Mouse (Mus musculus): ENCODE results near the gene Uox. TPM values are rescaled to one million over a fixed set of nuclear protein-coding genes. Genes with fewer than 3 reads are reported as not detected.

The Uox gene
- polyA plus RNA-seq, 1 experiment from 2014 or later: not detected

DNA sequence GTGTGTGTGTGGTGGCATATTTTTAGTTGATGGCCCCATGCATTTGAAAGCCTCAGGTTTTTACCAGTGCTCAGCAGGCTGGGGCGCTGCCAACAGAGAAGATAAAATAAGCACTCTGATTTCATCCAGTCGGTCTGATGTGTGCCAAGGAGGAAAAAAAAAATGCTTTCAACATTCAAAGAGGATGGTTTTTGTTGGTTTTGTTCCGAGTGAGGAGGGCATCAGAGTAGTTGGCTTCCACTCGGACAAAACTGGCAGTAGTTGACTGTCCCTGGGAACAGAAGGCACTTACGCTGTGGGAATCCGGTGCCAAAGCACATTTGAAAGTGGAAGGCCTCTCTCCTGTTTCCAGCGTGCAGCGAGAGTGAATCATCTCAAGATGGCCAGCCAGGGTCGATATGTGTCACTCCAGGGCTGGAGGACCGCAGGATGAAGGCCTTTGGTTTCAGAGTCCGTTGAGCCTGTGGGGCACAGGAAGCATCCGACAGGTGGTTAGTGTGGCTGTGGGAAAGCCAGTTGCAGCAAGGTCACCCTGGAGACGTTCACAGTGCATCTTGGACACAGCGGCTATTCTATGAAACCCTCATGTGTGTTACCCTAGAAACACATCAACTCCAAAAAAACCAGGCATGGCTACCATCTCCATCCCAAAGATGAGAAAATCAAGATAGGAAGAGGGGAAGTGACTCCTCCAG lies 50.5 kb downstream of the Uox start:
- no peaks in the 10 kb centered on the region; the same call in 1 of the 2 replicates for H3K4me1 ChIP-seq (ENCODE audit: control insufficient read depth, insufficient read depth, low read length)
- H3K4me3 ChIP-seq (ENCODE audit: low read depth, low read length): no peak overlapping the region
- no peak overlapping the region for H3K4me2 ChIP-seq
- no peaks in the 10 kb centered on the region for H3K9me3 ChIP-seq (replicated peaks; ENCODE audit: control insufficient read depth, low read length)
- no peaks in the 10 kb centered on the region for H3K27me3 ChIP-seq (ENCODE audit: control insufficient read depth, insufficient read depth, low read length)
- H3K36me3 ChIP-seq (ENCODE audit: control insufficient read depth, insufficient read depth, low read length): no peaks in the 10 kb centered on the region
- H3K9ac ChIP-seq (ENCODE audit: low read depth, low read length): no peak overlapping the region
- 79% methylated on average over 14 of the region's 14 CpGs for WGBS (ENCODE audit: insufficient replicate concordance)
- no peak for ATAC-seq (replicated peaks; ENCODE audit: insufficient number of reproducible peaks, low FRiP score, low TSS enrichment)
- no peak overlapping the region for H3K27ac ChIP-seq (ENCODE audit: low read depth, low read length)

- no peak overlapping the region for H3K4me2 ChIP-seq
- no peaks in the 10 kb centered on the region for H3K27me3 ChIP-seq (ENCODE audit: control insufficient read depth, insufficient read depth, low read length)
- ATAC-seq (replicated peaks; ENCODE audit: insufficient number of reproducible peaks, low FRiP score, low TSS enrichment): no peak
- H3K4me3 ChIP-seq (ENCODE audit: low read depth, low read length): no peak overlapping the region
- no peak overlapping the region for H3K27ac ChIP-seq (ENCODE audit: low read depth, low read length)
- H3K9me3 ChIP-seq (replicated peaks; ENCODE audit: control insufficient read depth, low read length): no peaks in the 10 kb centered on the region
- 87% methylated on average over 11 of the region's 11 CpGs for WGBS (ENCODE audit: insufficient replicate concordance)
- no peaks in the 10 kb centered on the region for H3K36me3 ChIP-seq (ENCODE audit: control insufficient read depth, insufficient read depth, low read length)
- H3K9ac ChIP-seq (ENCODE audit: low read depth, low read length): no peak overlapping the region
- no peaks in the 10 kb centered on the region; the same call in 1 of the 2 replicates for H3K4me1 ChIP-seq (ENCODE audit: control insufficient read depth, insufficient read depth, low read length)
Observed at GRCm38 (mm10) chr3:146621966-146622365, 51.7 kb downstream of the Uox start.

- Histone ChIP-seq H3K36me3 (ENCODE audit: control insufficient read depth, insufficient read depth, low read length) (no peaks in the 10 kb centered on the region), H3K4me1 (ENCODE audit: control insufficient read depth, insufficient read depth, low read length) (no peaks in the 10 kb centered on the region), H3K9me3 (replicated peaks; ENCODE audit: control insufficient read depth, low read length) (no peaks in the 10 kb centered on the region), H3K4me3 (ENCODE audit: low read depth, low read length) (no peak overlapping the region), H3K9ac (ENCODE audit: low read depth, low read length) (no peak overlapping the region), H3K4me2 (no peak overlapping the region), H3K27me3 (ENCODE audit: control insufficient read depth, insufficient read depth, low read length) (no peaks in the 10 kb centered on the region), H3K27ac (ENCODE audit: low read depth, low read length) (no peak overlapping the region)
- 71% methylated on average over 4 of the region's 4 CpGs for WGBS (ENCODE audit: insufficient replicate concordance)
- ATAC-seq (replicated peaks; ENCODE audit: insufficient number of reproducible peaks, low FRiP score, low TSS enrichment): no peak
Observed at GRCm38 (mm10) chr3:146625766-146626165, 55.5 kb downstream of the Uox start.

- H3K36me3 ChIP-seq (ENCODE audit: control insufficient read depth, insufficient read depth, low read length): no peaks in the 10 kb centered on the region
- no peaks in the 10 kb centered on the region for H3K4me1 ChIP-seq (ENCODE audit: control insufficient read depth, insufficient read depth, low read length)
- no peak overlapping the region for H3K27ac ChIP-seq (ENCODE audit: low read depth, low read length)
- no peaks in the 10 kb centered on the region for H3K27me3 ChIP-seq (ENCODE audit: control insufficient read depth, insufficient read depth, low read length)
- ATAC-seq (replicated peaks; ENCODE audit: insufficient number of reproducible peaks, low FRiP score, low TSS enrichment): no peak
- H3K9me3 ChIP-seq (replicated peaks; ENCODE audit: control insufficient read depth, low read length): no peaks in the 10 kb centered on the region
- no peak overlapping the region for H3K4me3 ChIP-seq (ENCODE audit: low read depth, low read length)
- WGBS (ENCODE audit: insufficient replicate concordance): 60% methylated on average over 8 of the region's 8 CpGs
- no peak overlapping the region for H3K9ac ChIP-seq (ENCODE audit: low read depth, low read length)
- no peak overlapping the region for H3K4me2 ChIP-seq
Observed at GRCm38 (mm10) chr3:146628227-146628982, 58.2 kb downstream of the Uox start.

DNA sequence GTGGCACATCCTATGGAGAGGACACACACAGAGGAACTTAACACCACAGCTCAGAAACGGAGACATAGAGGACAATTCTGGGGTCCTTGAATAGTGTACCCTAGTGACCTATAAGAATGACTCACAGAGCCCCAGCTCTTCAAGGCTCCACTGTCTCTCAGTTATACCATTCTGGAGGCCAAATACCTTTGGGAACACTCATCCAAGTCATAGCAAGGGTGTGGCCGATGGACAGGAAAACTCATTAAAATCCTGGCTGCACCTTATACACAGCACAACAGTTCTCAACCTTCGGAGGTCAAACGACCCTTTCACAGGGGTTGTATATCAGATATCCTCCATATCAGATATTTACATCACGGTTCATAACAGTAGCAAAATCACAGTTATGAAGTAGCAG lies 62.3 kb downstream of the Uox start:
- no peak overlapping the region for H3K27ac ChIP-seq (ENCODE audit: low read depth, low read length)
- WGBS (ENCODE audit: insufficient replicate concordance): 82% methylated on average over 5 of the region's 5 CpGs
- H3K9me3 ChIP-seq (replicated peaks; ENCODE audit: control insufficient read depth, low read length): no peaks in the 10 kb centered on the region
- no peaks in the 10 kb centered on the region for H3K36me3 ChIP-seq (ENCODE audit: control insufficient read depth, insufficient read depth, low read length)
- H3K27me3 ChIP-seq (ENCODE audit: control insufficient read depth, insufficient read depth, low read length): no peaks in the 10 kb centered on the region
- no peak overlapping the region for H3K9ac ChIP-seq (ENCODE audit: low read depth, low read length)
- H3K4me1 ChIP-seq (ENCODE audit: control insufficient read depth, insufficient read depth, low read length): no peaks in the 10 kb centered on the region
- H3K4me3 ChIP-seq (ENCODE audit: low read depth, low read length): no peak overlapping the region
- ATAC-seq (replicated peaks; ENCODE audit: insufficient number of reproducible peaks, low FRiP score, low TSS enrichment): no peak
- no peak overlapping the region for H3K4me2 ChIP-seq

- Histone ChIP-seq H3K4me2 (no peak overlapping the region), H3K9ac (ENCODE audit: low read depth, low read length) (no peak overlapping the region), H3K4me1 (ENCODE audit: control insufficient read depth, insufficient read depth, low read length) (peaks cover 8% of the 10 kb centered on the region; the same call in 1 of the 2 replicates), H3K4me3 (ENCODE audit: low read depth, low read length) (no peak overlapping the region), H3K27me3 (ENCODE audit: control insufficient read depth, insufficient read depth, low read length) (no peaks in the 10 kb centered on the region), H3K36me3 (ENCODE audit: control insufficient read depth, insufficient read depth, low read length) (no peaks in the 10 kb centered on the region), H3K9me3 (replicated peaks; ENCODE audit: control insufficient read depth, low read length) (no peaks in the 10 kb centered on the region), H3K27ac (ENCODE audit: low read depth, low read length) (no peak overlapping the region)
- 57% methylated on average over 4 of the region's 4 CpGs for WGBS (ENCODE audit: insufficient replicate concordance)
- no peak for ATAC-seq (replicated peaks; ENCODE audit: insufficient number of reproducible peaks, low FRiP score, low TSS enrichment)
Observed at GRCm38 (mm10) chr3:146641818-146642427, 71.7 kb downstream of the Uox start.

GRCm38 (mm10) chr3:146649311-146649894 lies 79.2 kb downstream of the Uox start:
- 75% methylated on average over 10 of the region's 10 CpGs for WGBS (ENCODE audit: insufficient replicate concordance)

DNA sequence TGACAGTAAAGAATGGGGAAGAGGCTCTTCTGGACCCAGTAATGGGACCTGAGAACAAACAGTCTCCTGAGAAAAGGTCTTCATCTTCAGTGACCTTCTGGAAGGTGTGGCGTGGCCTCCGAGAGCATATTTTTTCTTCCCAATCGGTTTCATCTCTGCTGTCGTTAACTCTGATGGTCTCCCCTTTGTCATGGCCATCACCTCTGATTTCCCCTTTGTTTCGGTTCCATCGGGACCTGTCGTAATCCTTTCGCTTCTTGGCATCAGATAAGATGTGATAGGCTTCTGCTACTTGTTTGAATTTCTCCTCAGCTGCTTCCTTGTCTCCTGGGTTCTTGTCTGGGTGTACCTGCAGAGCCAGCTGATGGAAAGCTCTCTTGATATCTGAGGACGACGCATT lies 80.5 kb downstream of the Uox start:
- no peaks in the 10 kb centered on the region for H3K36me3 ChIP-seq (ENCODE audit: control insufficient read depth, insufficient read depth, low read length)
- no peak overlapping the region for H3K9ac ChIP-seq (ENCODE audit: low read depth, low read length)
- H3K4me1 ChIP-seq (ENCODE audit: control insufficient read depth, insufficient read depth, low read length): peaks cover 13% of the 10 kb centered on the region
- no peak overlapping the region for H3K4me2 ChIP-seq
- H3K27me3 ChIP-seq (ENCODE audit: control insufficient read depth, insufficient read depth, low read length): no peaks in the 10 kb centered on the region
- no peak overlapping the region for H3K27ac ChIP-seq (ENCODE audit: low read depth, low read length)
- no peaks in the 10 kb centered on the region for H3K9me3 ChIP-seq (replicated peaks; ENCODE audit: control insufficient read depth, low read length)
- H3K4me3 ChIP-seq (ENCODE audit: low read depth, low read length): no peak overlapping the region
- no peak for ATAC-seq (replicated peaks; ENCODE audit: insufficient number of reproducible peaks, low FRiP score, low TSS enrichment)
- 82% methylated on average over 10 of the region's 10 CpGs for WGBS (ENCODE audit: insufficient replicate concordance)

More at GRCm38 (mm10) chr3:146649311-146649894, 79.2 kb downstream of the Uox start:
- Histone ChIP-seq H3K9me3 (replicated peaks; ENCODE audit: control insufficient read depth, low read length) (no peaks in the 10 kb centered on the region), H3K4me1 (ENCODE audit: control insufficient read depth, insufficient read depth, low read length) (peaks cover 11% of the 10 kb centered on the region), H3K36me3 (ENCODE audit: control insufficient read depth, insufficient read depth, low read length) (no peaks in the 10 kb centered on the region), H3K4me2 (no peak overlapping the region), H3K9ac (ENCODE audit: low read depth, low read length) (no peak overlapping the region), H3K4me3 (ENCODE audit: low read depth, low read length) (no peak overlapping the region), H3K27me3 (ENCODE audit: control insufficient read depth, insufficient read depth, low read length) (no peaks in the 10 kb centered on the region), H3K27ac (ENCODE audit: low read depth, low read length) (no peak overlapping the region)
- no peak for ATAC-seq (replicated peaks; ENCODE audit: insufficient number of reproducible peaks, low FRiP score, low TSS enrichment)

Data from heart, embryonic 11.5 days (tissue).